In genomic region chr12:44268728-44269302, GRCm38 (mm10) we compare ENCODE assay signal across 8 mouse cellular contexts. TPM values are rescaled to one million over a fixed set of nuclear protein-coding genes. Genes with fewer than 3 reads are reported as not detected.
DNase-seq lines count a peak whose midpoint lies in the region; ATAC-seq and TF ChIP-seq lines count a peak whose summit lies in the region.

No protein-coding gene starts in this region.

- peaks cover 17% of the 10 kb centered on the region for H3K4me1 ChIP-seq in hindbrain, embryonic 15.5 days (replicated peaks)

- ATAC-seq in Patski = peak; percentile 94
- peak; percentile 99 for ATAC-seq in hindbrain, embryonic 15.5 days (ENCODE audit: low FRiP score, low read depth)

- H3K36me3 ChIP-seq in hindbrain, embryonic 15.5 days = no peaks in the 10 kb centered on the region

- in situ Hi-C loops in Patski (cut with MboI; ENCODE audit: low pct_unique_long_range_greater_than_20kb) = no loop called here

- CTCF ChIA-PET in Patski (lab: Charles Lee) = no interaction called here

- TF ChIP-seq CTCF in Patski (IDR thresholded peaks at IDR 0.05) = no peak

- peak overlapping the region; percentile 97 for H3K27ac ChIP-seq in hindbrain, embryonic 15.5 days (replicated peaks)

- H3K4me2 ChIP-seq in hindbrain, embryonic 15.5 days = peak overlapping the region; percentile 59

- H3K9me3 ChIP-seq in hindbrain, embryonic 15.5 days = no peaks in the 10 kb centered on the region

- DNase-seq in Patski (ENCODE audit: low read depth, low spot score) = peak; percentile 75
- DNase-seq in cerebellum, postnatal 14 days = peak; percentile 100
- DNase-seq in frontal cortex, postnatal 25 days (ENCODE audit: low spot score in 2 of 2) = peak; percentile 99
- DNase-seq in left cerebral cortex, adult 11 months (ENCODE audit: low spot score) = peak; percentile 97
- DNase-seq in lung, postnatal 4 days = peak; percentile 99 to 100
- peak; percentile 99 for DNase-seq in retina, postnatal 7 days (ENCODE audit: low read depth, low spot score)
- DNase-seq in urinary bladder, adult 2 months (ENCODE audit: low spot score) = peak; percentile 99

- peak overlapping the region; percentile 75 for H3K4me3 ChIP-seq in hindbrain, embryonic 15.5 days

- POLR2A ChIA-PET in Patski (lab: Charles Lee) = interaction anchor here (1.4 kb wide), 1 partner anchor 59 kb away, joined by 5 read pairs; the partner anchor contains the start of gene Dnajb9

- under 1% methylated on average over 32 of the region's 38 CpGs for WGBS in hindbrain, embryonic 15.5 days

- H3K9ac ChIP-seq in hindbrain, embryonic 15.5 days = peak overlapping the region; percentile 78

- no peaks in the 10 kb centered on the region for H3K27me3 ChIP-seq in Patski
- H3K27me3 ChIP-seq in hindbrain, embryonic 15.5 days = no peaks in the 10 kb centered on the region

RNA-seq across cellular contexts. Expression of gene Pnpla8, which starts 47.6 kb away (rescaled TPM):
- 75.8 TPM for polyA plus RNA-seq in Patski (2021)
- polyA plus RNA-seq in hindbrain, embryonic 15.5 days (2015; fragmentation: Nextera tagmentation; extraction: Ambion mirVana) = 125 and 126 TPM in 2 replicates
- 46.2 and 48.0 TPM in 2 replicates for polyA plus RNA-seq in urinary bladder, adult 2 months (2012; rRNA removed)

RNA-seq across cellular contexts. Expression of gene Dnajb9, which starts 58.7 kb away (rescaled TPM):
- 26.7 TPM for polyA plus RNA-seq in Patski (2021)
- 32.3 and 32.8 TPM in 2 replicates for polyA plus RNA-seq in hindbrain, embryonic 15.5 days (2015; fragmentation: Nextera tagmentation; extraction: Ambion mirVana)
- 17.3 and 20.5 TPM in 2 replicates for polyA plus RNA-seq in urinary bladder, adult 2 months (2012; rRNA removed)

RNA-seq across cellular contexts. Expression of gene Nrcam, which starts 59.9 kb away (rescaled TPM):
- polyA plus RNA-seq in Patski (2021) = 0.03 TPM
- polyA plus RNA-seq in hindbrain, embryonic 15.5 days (2015; fragmentation: Nextera tagmentation; extraction: Ambion mirVana) = 127 and 139 TPM in 2 replicates
- polyA plus RNA-seq in urinary bladder, adult 2 months (2012; rRNA removed) = 0.29 and 0.35 TPM in 2 replicates

Comparison
In these comparisons a context has a peak if more than half of its experiments do, and no peak if none do; other contexts are left out.
1. Peak in every context shown above with its lines: DNase-seq, ATAC-seq, H3K4me3 ChIP-seq and H3K27ac ChIP-seq.
2. RNA of gene Nrcam, which starts 59.9 kb away (polyA plus RNA-seq): 127 to 139 TPM in hindbrain, embryonic 15.5 days; 0.29 to 0.35 TPM in urinary bladder, adult 2 months and 0.03 TPM in Patski (single experiment); every median in the first group is over 10 times any median in the second.